Mouse (Mus musculus) lung, adult 2 months (tissue): ENCODE results near the gene Lyst.

Experiments used
- CTCF ChIP-seq: fragments of 200-500 bp; IDR thresholded peaks from 2 replicates; pipeline ENCODE4 v1.5.1; 2011; ENCODE audit warnings: mild to moderate bottlenecking, low read length, control low read depth; ENCODE audit not compliant: insufficient read depth
- POLR2A ChIP-seq: fragments of 200-500 bp; IDR thresholded peaks from 2 replicates; pipeline ENCODE4 v1.6.1; 2011; ENCODE audit warnings: low read depth, mild to moderate bottlenecking, control low read depth, low read length, borderline replicate concordance; ENCODE audit errors: extremely low read depth

DNA sequence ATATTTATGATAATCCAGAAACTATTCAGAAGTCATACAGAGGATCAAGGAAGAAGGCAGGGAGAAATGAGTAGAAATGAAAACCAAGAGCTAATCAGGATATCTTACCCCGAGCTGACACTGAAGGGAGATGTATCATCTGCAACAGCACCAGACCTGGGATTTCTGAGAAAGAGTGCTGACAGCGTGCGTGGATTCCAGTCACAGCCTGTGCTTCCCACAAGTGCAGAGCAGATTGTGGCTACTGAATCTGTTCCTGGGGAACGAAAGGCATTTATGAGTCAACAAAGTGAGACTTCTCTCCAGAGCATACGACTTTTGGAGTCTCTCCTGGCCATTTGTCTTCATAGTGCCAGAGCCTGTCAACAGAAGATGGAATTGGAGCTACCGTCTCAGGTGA, 47.8 kb downstream of the Lyst start:
- no peak for TF ChIP-seq CTCF
- TF ChIP-seq POLR2A: no peak
